Mouse (Mus musculus): ENCODE measurements around the gene 9930111J21Rik2.

Gene 9930111J21Rik2

GRCm38 (mm10) chr11:49051093-49051891 is at the start of gene 9930111J21Rik2:
TSS of gene 9930111J21Rik2 (minus strand) at chr11:49051242.
- 86% methylated on average over 1 of the region's 6 CpGs for WGBS

GRCm38 (mm10) chr11:49100409-49100808 is 49.4 kb upstream of the 9930111J21Rik2 start:
- 89% methylated on average over 3 of the region's 3 CpGs for WGBS

GRCm38 (mm10) chr11:49095367-49095766 is 44.3 kb upstream of the 9930111J21Rik2 start:
- WGBS: 78% methylated on average over 4 of the region's 4 CpGs

- 90% methylated on average over 6 of the region's 6 CpGs for WGBS
These were observed 43.0 kb upstream of the 9930111J21Rik2 start for GRCm38 (mm10) chr11:49093861-49094660.

GRCm38 (mm10) chr11:49092786-49093185 is 41.7 kb upstream of the 9930111J21Rik2 start:
- 83% methylated on average over 2 of the region's 2 CpGs for WGBS

GRCm38 (mm10) chr11:49092053-49092586 is 41.1 kb upstream of the 9930111J21Rik2 start:
- WGBS: 100% methylated on average over 1 of the region's 1 CpGs

GRCm38 (mm10) chr11:49091171-49091570 is 40.1 kb upstream of the 9930111J21Rik2 start:
- WGBS: 77% methylated on average over 4 of the region's 4 CpGs

GRCm38 (mm10) chr11:49090551-49090950 is 39.5 kb upstream of the 9930111J21Rik2 start:
- 81% methylated on average over 5 of the region's 5 CpGs for WGBS

- 83% methylated on average over 3 of the region's 3 CpGs for WGBS
These were observed 38.9 kb upstream of the 9930111J21Rik2 start for GRCm38 (mm10) chr11:49089735-49090507.

GRCm38 (mm10) chr11:49088990-49089652 is 38.1 kb upstream of the 9930111J21Rik2 start:
- 97% methylated on average over 5 of the region's 5 CpGs for WGBS

GRCm38 (mm10) chr11:49087830-49088616 is 37.0 kb upstream of the 9930111J21Rik2 start:
- WGBS: 56% methylated on average over 22 of the region's 22 CpGs

GRCm38 (mm10) chr11:49086858-49087361 is 35.9 kb upstream of the 9930111J21Rik2 start:
- 80% methylated on average over 6 of the region's 6 CpGs for WGBS

GRCm38 (mm10) chr11:49084875-49085274 is 33.8 kb upstream of the 9930111J21Rik2 start:
- WGBS: 45% methylated on average over 3 of the region's 3 CpGs

- WGBS: 88% methylated on average over 1 of the region's 1 CpGs
These were observed 33.3 kb upstream of the 9930111J21Rik2 start for GRCm38 (mm10) chr11:49084385-49084784.

- 77% methylated on average over 3 of the region's 3 CpGs for WGBS
These were observed 32.8 kb upstream of the 9930111J21Rik2 start for GRCm38 (mm10) chr11:49083808-49084207.

GRCm38 (mm10) chr11:49083146-49083545 is 32.1 kb upstream of the 9930111J21Rik2 start:
- WGBS: 42% methylated on average over 1 of the region's 1 CpGs

GRCm38 (mm10) chr11:49081886-49082285 is 30.8 kb upstream of the 9930111J21Rik2 start:
- WGBS: 86% methylated on average over 3 of the region's 3 CpGs

GRCm38 (mm10) chr11:49081356-49081755 is 30.3 kb upstream of the 9930111J21Rik2 start:
- 83% methylated on average over 4 of the region's 4 CpGs for WGBS

- 88% methylated on average over 1 of the region's 1 CpGs for WGBS
These were observed 29.6 kb upstream of the 9930111J21Rik2 start for GRCm38 (mm10) chr11:49080636-49081035.

GRCm38 (mm10) chr11:49078719-49079118 is 27.7 kb upstream of the 9930111J21Rik2 start:
- WGBS: 89% methylated on average over 3 of the region's 3 CpGs
